In genomic region chr1:134646963-134647282, GRCm38 (mm10) we compare ENCODE assay signal across 8 mouse cellular contexts. TPM values are rescaled to one million over a fixed set of nuclear protein-coding genes. Genes with fewer than 3 reads are reported as not detected.
DNase-seq lines count a peak whose midpoint lies in the region; ATAC-seq and TF ChIP-seq lines count a peak whose summit lies in the region.

No protein-coding gene starts in this region.

- H3K36me3 ChIP-seq in heart, embryonic 11.5 days (ENCODE audit: control insufficient read depth, insufficient read depth, low read length) = no peaks in the 10 kb centered on the region
- H3K36me3 ChIP-seq in ES-E14 (ENCODE audit: control insufficient read depth, insufficient read depth, low read length, poor library complexity, severe bottlenecking) = no peaks in the 10 kb centered on the region
- H3K36me3 ChIP-seq in forebrain, embryonic 15.5 days = no peaks in the 10 kb centered on the region
- H3K36me3 ChIP-seq in liver, embryonic 15.5 days (replicated peaks) = no peaks in the 10 kb centered on the region

- no peak overlapping the region for H3K27ac ChIP-seq in heart, embryonic 11.5 days (ENCODE audit: low read depth, low read length)
- H3K27ac ChIP-seq in ES-E14 (ENCODE audit: insufficient read depth, low read depth, low read length, poor library complexity, severe bottlenecking) = no peak overlapping the region
- H3K27ac ChIP-seq in forebrain, embryonic 15.5 days (replicated peaks) = no peak overlapping the region
- H3K27ac ChIP-seq in liver, embryonic 15.5 days (replicated peaks) = no peak overlapping the region

- no peak for DNase-seq in heart, adult 8-10 months (ENCODE audit: low spot score)
- DNase-seq in ES-E14 (ENCODE audit: low read depth, low spot score) = no peak
- no peak for DNase-seq in natural killer cell, adult 2 months (ENCODE audit: low spot score in 2 of 2)
- no peak for DNase-seq in frontal cortex, postnatal 25 days (ENCODE audit: low spot score in 2 of 2)
- DNase-seq in thymus, postnatal 0 days (ENCODE audit: low spot score) = no peak

- H3K9ac ChIP-seq in heart, embryonic 11.5 days (ENCODE audit: low read depth, low read length) = no peak overlapping the region
- peak overlapping the region; percentile 17; the same call in 1 of the 2 replicates for H3K9ac ChIP-seq in ES-E14 (ENCODE audit: insufficient read depth, low read depth, low read length, poor library complexity, severe bottlenecking)
- H3K9ac ChIP-seq in forebrain, embryonic 15.5 days (replicated peaks) = 0 out of 2 replicates have a peak overlapping the region, but pooled peaks have one; percentile 23
- no peak overlapping the region for H3K9ac ChIP-seq in liver, embryonic 15.5 days

- H3K4me3 ChIP-seq in heart, embryonic 11.5 days (ENCODE audit: low read depth, low read length) = peak overlapping the region; percentile 55
- peak overlapping the region; percentile 69 to 71 for H3K4me3 ChIP-seq in ES-E14 (ENCODE audit: insufficient read depth in 1 of 2, low read depth in 1 of 2, low read length in 2 of 2, poor library complexity in 1 of 2, severe bottlenecking in 1 of 2)
- H3K4me3 ChIP-seq in forebrain, embryonic 15.5 days = peak overlapping the region; percentile 43
- H3K4me3 ChIP-seq in liver, embryonic 15.5 days (replicated peaks) = peak overlapping the region; percentile 44

- H3K4me2 ChIP-seq in heart, embryonic 11.5 days = peak overlapping the region; percentile 90
- peak overlapping the region; percentile 75 for H3K4me2 ChIP-seq in forebrain, embryonic 15.5 days (replicated peaks)
- H3K4me2 ChIP-seq in liver, embryonic 15.5 days = peak overlapping the region; percentile 64

- peaks cover 82% of the 10 kb centered on the region for H3K27me3 ChIP-seq in heart, embryonic 11.5 days (ENCODE audit: control insufficient read depth, insufficient read depth, low read length)
- H3K27me3 ChIP-seq in forebrain, embryonic 15.5 days = peaks cover 54% of the 10 kb centered on the region
- peaks cover 93% of the 10 kb centered on the region for H3K27me3 ChIP-seq in liver, embryonic 15.5 days

- no peaks in the 10 kb centered on the region for H3K9me3 ChIP-seq in heart, embryonic 11.5 days (replicated peaks; ENCODE audit: control insufficient read depth, low read length)
- H3K9me3 ChIP-seq in ES-E14 (ENCODE audit: control insufficient read depth, insufficient read depth, low read depth, low read length) = no peaks in the 10 kb centered on the region
- H3K9me3 ChIP-seq in forebrain, embryonic 15.5 days = no peaks in the 10 kb centered on the region
- H3K9me3 ChIP-seq in liver, embryonic 15.5 days (replicated peaks) = no peaks in the 10 kb centered on the region

- peaks cover 9% of the 10 kb centered on the region for H3K4me1 ChIP-seq in heart, embryonic 11.5 days (ENCODE audit: control insufficient read depth, insufficient read depth, low read length)
- H3K4me1 ChIP-seq in ES-E14 (ENCODE audit: control insufficient read depth in 2 of 2, insufficient read depth in 2 of 2, low read length in 2 of 2, poor library complexity in 1 of 2) = peaks cover 0 to 6% of the 10 kb centered on the region in 2 experiments; a peak in 2 of 4 replicates
- peaks cover 21% of the 10 kb centered on the region for H3K4me1 ChIP-seq in forebrain, embryonic 15.5 days
- peaks cover 19% of the 10 kb centered on the region for H3K4me1 ChIP-seq in liver, embryonic 15.5 days (replicated peaks)

- no peak for ATAC-seq in heart, embryonic 11.5 days (replicated peaks; ENCODE audit: insufficient number of reproducible peaks, low FRiP score, low TSS enrichment)
- no peak for ATAC-seq in forebrain, embryonic 15.5 days (replicated peaks)
- ATAC-seq in liver, embryonic 15.5 days (ENCODE audit: insufficient read depth) = no peak

- 1% methylated on average over 28 of the region's 28 CpGs for WGBS in heart, embryonic 11.5 days (ENCODE audit: insufficient replicate concordance)
- WGBS in forebrain, embryonic 15.5 days = 2% methylated on average over 28 of the region's 28 CpGs
- 2% methylated on average over 28 of the region's 28 CpGs for WGBS in liver, embryonic 15.5 days (ENCODE audit: insufficient replicate concordance)

- in situ Hi-C loops in ES-E14 (cut with MboI; ENCODE audit: low sequenced_read_pairs in 2 of 2, unreplicated experiment in 2 of 2) = no loop called here

TF ChIP-seq in ES-E14, 5 proteins besides CTCF, POLR2A, EP300 and RAD21:
- no peak for TF ChIP-seq HCFC1 (IDR thresholded peaks at IDR 0.05; ENCODE audit: borderline replicate concordance, insufficient read depth, low read length)
- TF ChIP-seq MAFK (IDR thresholded peaks at IDR 0.05; ENCODE audit: insufficient read depth, low read depth, low read length) = no peak
- no peak for TF ChIP-seq CHD2 (IDR thresholded peaks at IDR 0.05; ENCODE audit: low read depth, low read length)
- TF ChIP-seq ZC3H11A (IDR thresholded peaks at IDR 0.05; ENCODE audit: borderline replicate concordance, low read depth, low read length) = no peak
- TF ChIP-seq ZNF384 (IDR thresholded peaks at IDR 0.05; ENCODE audit: low read depth, low read length) = no peak

RNA-seq across cellular contexts. Expression of gene Syt2, which starts 0.4 kb away (rescaled TPM):
- 0.37 and 0.79 TPM in 2 replicates for polyA plus RNA-seq in heart, embryonic 11.5 days (2014; fragmentation: Nextera tagmentation; extraction: Ambion mirVana)
- under 1 TPM in 1 of 4 experiments, not detected in 3; 0.30 TPM for total RNA-seq in heart, adult 8-10 months (2022)
- total RNA-seq in ES-E14 (2012; rRNA removed) = 0.62 and 1.5 TPM in 2 replicates
- 1.2 and 1.8 TPM in 2 replicates for polyA plus RNA-seq in forebrain, embryonic 15.5 days (2015; fragmentation: Nextera tagmentation; extraction: Ambion mirVana)
- 0.03 and 0.06 TPM in 2 replicates for polyA plus RNA-seq in liver, embryonic 15.5 days (2015; fragmentation: Nextera tagmentation; extraction: Ambion mirVana)
- polyA plus RNA-seq in thymus, postnatal 0 days (2015; fragmentation: Nextera tagmentation; extraction: Ambion mirVana) = 0.03 and 0.14 TPM in 2 replicates

Comparison
In these comparisons a context has a peak if more than half of its experiments do, and no peak if none do; other contexts are left out.
1. H3K9ac ChIP-seq: peak in ES-E14 (single experiment) and forebrain, embryonic 15.5 days (single experiment); none in heart, embryonic 11.5 days (single experiment) and liver, embryonic 15.5 days (single experiment).
2. Peak in every context shown above with its lines, with median percentiles within 50 percentile points of each other: H3K4me2 ChIP-seq and H3K4me3 ChIP-seq.